Mouse (Mus musculus) lung, postnatal 0 days (tissue): ENCODE measurements at regions not wholly inside any gene's neighbourhood (a gene's known extent, or its start where the extent isn't known, plus 50 kb on each side); places are given as distances from the start of the nearest gene placed in this dataset.

Experiments used
- CTCF ChIP-seq: IDR thresholded peaks from 2 replicates; pipeline ENCODE4 v1.5.1; 2016; ENCODE audit warnings: antibody characterized with exemption, mild to moderate bottlenecking
- EP300 ChIP-seq: IDR thresholded peaks from 2 replicates; pipeline ENCODE4 v1.6.1; 2016; ENCODE audit warnings: antibody characterized with exemption, mild to moderate bottlenecking, control low read depth

DNA sequence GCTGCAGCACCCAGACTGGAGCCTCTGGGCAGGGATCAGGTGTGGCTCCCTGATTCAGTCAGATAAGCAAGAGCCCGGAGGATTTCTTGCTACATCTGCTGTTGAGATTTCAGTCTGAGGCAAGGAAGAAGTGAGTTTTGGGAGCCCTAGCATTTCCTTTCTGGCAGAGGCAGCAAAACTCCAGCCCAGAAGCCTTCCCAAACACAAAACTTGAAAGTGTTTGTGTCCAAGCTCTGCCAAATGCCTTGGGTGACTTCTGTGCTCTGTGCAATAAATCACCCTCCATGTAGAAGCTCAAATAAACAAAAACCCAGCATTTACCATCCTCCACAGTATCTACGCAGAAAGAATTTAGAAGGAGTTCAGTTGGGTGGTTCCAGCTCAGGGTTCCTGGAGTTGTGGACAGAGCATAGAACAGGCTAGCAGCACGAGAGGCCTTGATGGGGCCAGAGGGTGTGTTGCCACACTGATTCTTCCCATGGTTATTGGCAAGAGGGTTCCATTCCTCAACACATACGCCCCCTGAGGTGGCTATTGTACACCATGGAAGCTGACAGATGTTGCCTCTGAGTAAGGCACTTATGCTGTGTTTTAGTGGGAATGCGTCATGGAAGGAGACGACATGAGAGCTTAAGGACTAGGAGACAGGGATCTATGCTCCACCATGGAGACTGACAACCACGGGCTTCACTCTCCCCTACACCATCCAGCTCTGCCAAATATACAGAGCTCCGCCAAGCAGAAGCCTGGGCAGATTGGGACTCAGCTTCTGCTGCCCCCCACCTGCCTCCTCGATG is 125.1 kb downstream of the Tmem17 start:
- TF ChIP-seq CTCF (peak; percentile 30; the same call in 1 of the 2 replicates), EP300 (peak; percentile 73; the same call in 1 of the 2 replicates)
